Mouse (Mus musculus) c-Kit-positive CD71-positive TER-119-positive erythroid progenitor cells, embryonic 14.5 days (primary cell): ENCODE measurements around the gene Gm17655.
"Not testable (repeated sequence)": the region's sequence is repeated elsewhere in the genome, so short reads cannot be mapped to it uniquely, and the experiment has no call there.

Experiments used
- DNase-seq: peaks from one replicate; pipeline ENCODE4 v3.0.0-alpha.2; 2013; ENCODE audit warnings: low spot score

Gene Gm17655

GRCm38 (mm10) chr5:110072413-110072812, at the start of gene Gm17655:
TSS of gene Gm17655 (minus strand) at chr5:110072513.
- DNase-seq, result not testable (repeated sequence)

- DNase-seq, result peak; percentile 86
Measured at GRCm38 (mm10) chr5:110109991-110110441, 37.7 kb upstream of the Gm17655 start, which contains the start of gene Zfp605. TSS of gene Zfp605 (plus strand) at chr5:110110092.

GRCm38 (mm10) chr5:110108305-110108628, 36.0 kb upstream of the Gm17655 start:
- DNase-seq, result no peak

GRCm38 (mm10) chr5:110107581-110108304, 35.4 kb upstream of the Gm17655 start, which contains the start of gene Gtpbp6:
TSS of gene Gtpbp6 (minus strand) at chr5:110108197.
- DNase-seq, result peak; percentile 94

- DNase-seq, result no peak
Measured at GRCm38 (mm10) chr5:110106901-110107564, 34.7 kb upstream of the Gm17655 start.

GRCm38 (mm10) chr5:110106140-110106871, 34.0 kb upstream of the Gm17655 start:
- DNase-seq, result no peak

- no peak for DNase-seq
Measured at GRCm38 (mm10) chr5:110104616-110105380, 32.5 kb upstream of the Gm17655 start.

- DNase-seq, result no peak
Measured at GRCm38 (mm10) chr5:110103901-110104615, 31.7 kb upstream of the Gm17655 start.

DNA sequence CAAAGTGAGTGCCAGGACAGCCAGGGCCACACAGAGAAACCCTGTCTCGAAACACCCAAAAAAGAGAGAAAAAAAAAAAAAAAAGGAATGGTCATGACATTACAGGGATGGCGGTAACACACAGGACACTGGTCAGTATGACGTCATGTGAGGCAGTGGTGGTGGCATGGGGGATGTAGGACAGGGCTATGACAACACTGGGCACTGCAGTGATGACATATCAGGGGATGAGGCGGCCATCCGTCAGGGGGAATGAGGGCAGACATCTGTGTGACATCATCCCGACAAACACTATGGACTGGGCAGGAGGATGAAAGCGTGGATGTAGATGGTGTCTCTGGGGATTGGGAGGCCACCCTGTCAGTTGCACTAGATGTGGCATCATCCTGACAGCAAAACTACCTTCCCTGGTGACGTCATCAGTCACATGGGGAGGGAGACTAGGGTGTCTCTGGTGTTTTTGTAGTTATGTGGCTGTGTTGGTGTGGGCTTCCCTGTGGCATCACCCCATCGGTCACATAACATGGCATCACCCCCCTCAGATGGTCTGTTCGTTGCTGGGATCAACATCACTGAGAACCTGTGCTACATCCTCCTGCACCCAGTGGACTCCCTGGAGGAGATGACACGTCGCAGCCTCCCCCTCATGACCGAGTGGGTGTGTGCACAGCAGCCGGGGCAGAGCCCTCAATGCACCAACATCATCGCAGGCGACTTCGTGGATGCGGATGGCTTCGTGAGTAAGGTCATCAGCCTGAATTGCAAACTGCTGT, 30.7 kb upstream of the Gm17655 start:
- DNase-seq, result no peak

- no peak for DNase-seq
Measured at GRCm38 (mm10) chr5:110102429-110102828, 30.1 kb upstream of the Gm17655 start.

DNA sequence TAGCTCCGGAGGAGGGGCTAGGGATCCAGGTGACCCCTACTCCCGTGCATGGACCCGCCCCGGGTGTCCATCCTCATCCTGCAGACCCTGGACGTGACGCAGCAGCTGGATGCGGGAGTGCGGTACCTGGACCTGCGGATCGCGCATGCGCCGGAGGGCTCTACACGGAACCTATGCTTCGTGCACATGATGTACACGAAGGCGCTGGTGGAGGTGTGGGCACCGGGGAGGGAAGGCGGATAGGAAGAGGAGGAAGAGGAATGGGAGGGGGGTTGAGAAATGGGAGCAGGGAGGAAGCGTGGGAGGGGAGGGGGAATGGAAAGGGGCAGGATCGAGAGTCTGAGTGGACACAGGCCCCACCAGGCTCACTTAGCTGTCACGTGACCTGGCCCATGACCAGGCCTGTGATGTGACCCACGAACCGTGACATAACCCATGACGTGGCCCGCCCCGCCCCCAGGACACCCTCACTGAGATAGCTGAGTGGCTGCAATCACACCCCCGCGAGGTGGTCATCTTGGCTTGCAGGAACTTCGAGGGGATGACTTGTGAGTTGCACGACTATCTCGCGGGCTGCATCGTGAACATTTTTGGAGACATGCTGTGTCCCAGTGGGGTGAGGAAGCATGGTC, 29.5 kb upstream of the Gm17655 start:
- DNase-seq, result no peak

GRCm38 (mm10) chr5:110100921-110101631, 28.8 kb upstream of the Gm17655 start:
- no peak for DNase-seq

GRCm38 (mm10) chr5:110099656-110100580, 27.6 kb upstream of the Gm17655 start, which contains the start of gene Plcxd1:
TSS of gene Plcxd1 (plus strand) at chr5:110099969.
- no peak for DNase-seq

GRCm38 (mm10) chr5:110098991-110099477, 26.7 kb upstream of the Gm17655 start:
- no peak for DNase-seq

DNA sequence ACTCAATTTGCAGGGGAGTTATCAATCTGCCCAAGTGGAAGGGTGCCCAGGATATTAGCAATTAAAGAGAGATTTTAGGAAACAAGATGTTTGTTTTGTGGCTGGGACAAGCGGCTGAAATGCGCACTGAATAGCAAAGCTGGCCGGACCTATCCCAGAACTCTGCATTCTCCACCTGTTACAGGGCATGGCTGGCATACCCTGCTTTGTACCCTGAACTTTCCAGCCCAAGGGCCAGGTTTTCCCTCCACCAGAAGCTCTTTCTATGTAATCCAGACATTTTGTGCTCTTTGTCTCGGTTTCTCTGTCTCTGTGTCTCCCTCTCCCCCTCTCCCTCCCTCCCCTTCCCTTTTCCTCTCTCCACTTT, 22.5 kb upstream of the Gm17655 start:
- DNase-seq, result no peak

DNA sequence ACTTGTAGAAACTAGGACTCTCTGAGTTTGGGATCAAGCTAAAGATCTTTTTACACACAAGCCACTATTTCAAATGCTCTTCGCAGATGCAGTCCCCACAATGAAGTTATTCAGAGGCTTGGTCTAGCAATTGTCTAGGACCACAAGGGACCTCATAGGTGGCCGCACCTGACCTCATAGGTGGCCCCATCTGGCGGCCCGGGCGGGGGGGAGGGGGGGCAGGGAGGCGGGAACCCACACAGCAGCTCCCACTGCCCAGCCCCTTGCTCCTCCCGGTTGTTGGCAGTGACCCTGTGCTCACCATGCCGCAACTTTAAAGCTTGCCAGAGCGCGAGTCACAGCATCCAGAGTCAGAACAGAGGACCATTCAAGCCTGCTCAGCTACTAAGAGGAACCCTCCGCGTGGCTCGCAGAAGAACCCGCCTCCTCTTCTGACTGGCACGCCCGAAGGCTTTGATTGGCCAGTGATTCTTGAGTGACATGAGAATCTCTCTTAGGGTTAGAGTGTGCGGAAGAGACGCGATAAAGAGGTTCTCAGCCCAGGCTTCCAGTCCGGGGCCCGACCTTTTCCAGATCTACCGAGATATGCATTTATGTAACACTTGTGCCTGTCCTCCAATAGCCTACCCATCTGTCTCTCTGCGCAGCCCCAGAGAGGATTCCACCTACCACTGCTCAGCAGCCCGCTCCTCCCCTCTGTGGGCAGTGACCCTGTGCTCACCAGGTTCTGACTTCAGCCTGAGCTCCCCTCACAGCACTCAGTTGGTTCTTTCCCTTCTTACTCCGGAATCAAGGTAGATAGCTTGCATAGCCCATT, 21.9 kb upstream of the Gm17655 start, which contains the start of gene Gm35315:
Gene Gm35315 (minus strand): TSS at position 391 of the 817 bp plus-strand sequence.
- DNase-seq, result peak; percentile 91

DNA sequence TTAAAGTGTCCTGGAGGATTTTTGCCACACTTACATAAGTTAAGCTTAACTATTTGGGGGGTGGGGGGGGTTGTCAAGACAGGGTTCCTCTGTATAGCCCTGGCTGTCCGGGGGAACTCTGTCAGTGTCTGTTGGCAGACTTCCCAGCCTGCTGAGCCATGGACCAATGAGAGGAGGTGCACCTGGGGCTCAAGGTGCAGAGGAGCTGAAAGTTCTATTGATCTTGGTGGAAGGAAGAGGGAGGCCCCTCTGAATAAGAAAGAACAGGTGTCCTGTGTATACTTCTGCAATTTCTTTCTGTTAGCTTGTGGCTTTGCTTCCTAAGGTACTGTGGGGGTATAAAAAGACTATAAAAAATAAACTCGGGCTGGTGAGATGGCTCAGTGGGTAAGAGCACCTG, 19.2 kb upstream of the Gm17655 start:
- DNase-seq, result no peak
